Comparison of ENCODE assay signal across 8 mouse cellular contexts in the genomic region with DNA sequence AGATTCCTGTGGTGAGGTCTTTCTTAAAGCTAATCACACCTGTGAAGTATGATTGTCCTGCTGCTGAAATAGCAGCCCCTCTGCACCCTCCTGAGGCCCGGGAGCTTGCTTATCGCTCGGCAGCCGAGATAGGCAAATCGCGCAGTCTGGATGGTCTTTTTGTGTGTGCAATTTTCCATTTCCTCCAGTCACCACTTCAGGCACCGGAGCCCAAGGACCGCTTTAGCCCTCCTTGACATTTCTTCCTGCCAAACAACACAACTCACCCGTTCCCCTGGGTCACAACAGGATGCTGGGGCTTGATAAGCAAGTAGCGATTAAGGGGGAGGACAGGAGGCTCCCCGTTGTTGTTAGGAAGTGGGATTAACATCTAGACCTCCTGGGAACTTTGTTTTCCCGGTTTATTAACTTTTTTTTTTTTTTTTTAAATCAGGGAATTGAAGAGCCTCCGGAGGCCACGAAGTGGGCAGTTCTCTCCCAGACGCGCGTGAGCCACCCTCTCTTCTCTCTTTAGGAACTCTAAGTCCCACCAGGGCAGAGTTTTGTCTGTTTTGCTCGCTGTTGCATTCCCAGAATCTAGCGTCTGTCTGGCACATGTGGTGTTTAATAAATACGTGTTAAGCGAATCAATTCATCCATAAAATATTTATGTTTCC. TPM values are rescaled to one million over a fixed set of nuclear protein-coding genes. Genes with fewer than 3 reads are reported as not detected.
DNase-seq lines count a peak whose midpoint lies in the region; ATAC-seq and TF ChIP-seq lines count a peak whose summit lies in the region.

No protein-coding gene starts in this region.

- peak overlapping the region; percentile 40 for H3K27ac ChIP-seq in MEL (ENCODE audit: control insufficient read depth, low read depth, low read length)
- peak overlapping the region; percentile 55; the same call in 1 of the 2 replicates for H3K27ac ChIP-seq in embryonic facial prominence, embryonic 14.5 days (replicated peaks; ENCODE audit: low read depth, low read length)
- H3K27ac ChIP-seq in limb, embryonic 10.5 days = peak overlapping the region; percentile 61
- H3K27ac ChIP-seq in midbrain, embryonic 11.5 days (ENCODE audit: low read depth, low read length) = no peak overlapping the region

- 9% methylated on average over 21 of the region's 21 CpGs for WGBS in embryonic facial prominence, embryonic 14.5 days
- 4% methylated on average over 21 of the region's 21 CpGs for WGBS in limb, embryonic 10.5 days
- WGBS in midbrain, embryonic 11.5 days = 2% methylated on average over 21 of the region's 21 CpGs

- TF ChIP-seq CTCF in MEL (IDR thresholded peaks at IDR 0.05 in 2 of 3, conservative IDR thresholded peaks at IDR 0.05 in 1 of 3; ENCODE audit: control insufficient read depth in 1 of 3, insufficient read depth in 1 of 3, low read depth in 2 of 3, low read length in 3 of 3, poor library complexity in 1 of 3, severe bottlenecking in 1 of 3) = no peak

- no peaks in the 10 kb centered on the region for H3K9me3 ChIP-seq in MEL (replicated peaks; ENCODE audit: insufficient read depth, low read length)
- H3K9me3 ChIP-seq in embryonic facial prominence, embryonic 14.5 days (ENCODE audit: control insufficient read depth, low read length) = no peaks in the 10 kb centered on the region
- H3K9me3 ChIP-seq in limb, embryonic 10.5 days (replicated peaks) = no peaks in the 10 kb centered on the region
- no peaks in the 10 kb centered on the region for H3K9me3 ChIP-seq in midbrain, embryonic 11.5 days (ENCODE audit: control insufficient read depth, low read length)

- peak overlapping the region; percentile 50 to 56 for H3K4me3 ChIP-seq in MEL (ENCODE audit: control insufficient read depth in 1 of 2, insufficient read depth in 1 of 2, low read depth in 2 of 2, low read length in 2 of 2)
- H3K4me3 ChIP-seq in embryonic facial prominence, embryonic 14.5 days (ENCODE audit: low read depth, low read length) = peak overlapping the region; percentile 22
- peak overlapping the region; percentile 39 for H3K4me3 ChIP-seq in limb, embryonic 10.5 days
- peak overlapping the region; percentile 13 for H3K4me3 ChIP-seq in midbrain, embryonic 11.5 days (ENCODE audit: low read depth, low read length)

- peaks cover 2 to 22% of the 10 kb centered on the region in 2 experiments; a peak in 3 of 4 replicates for H3K4me1 ChIP-seq in MEL (ENCODE audit: control insufficient read depth in 1 of 2, insufficient read depth in 2 of 2, low read length in 2 of 2)
- H3K4me1 ChIP-seq in embryonic facial prominence, embryonic 14.5 days (ENCODE audit: control insufficient read depth, insufficient read depth, low read length) = peaks cover 10% of the 10 kb centered on the region
- H3K4me1 ChIP-seq in limb, embryonic 10.5 days = peaks cover 57% of the 10 kb centered on the region
- H3K4me1 ChIP-seq in midbrain, embryonic 11.5 days (ENCODE audit: control insufficient read depth, insufficient read depth, low read length) = peaks cover 35% of the 10 kb centered on the region

- ATAC-seq in embryonic facial prominence, embryonic 14.5 days (ENCODE audit: low read depth) = peak; percentile 70
- ATAC-seq in midbrain, embryonic 11.5 days (ENCODE audit: low FRiP score) = no peak

- peak overlapping the region; percentile 53 for H3K9ac ChIP-seq in MEL (ENCODE audit: control insufficient read depth, low read depth, low read length, poor library complexity, severe bottlenecking)
- peak overlapping the region; percentile 40; the same call in 1 of the 2 replicates for H3K9ac ChIP-seq in embryonic facial prominence, embryonic 14.5 days (ENCODE audit: low read depth, low read length)
- H3K9ac ChIP-seq in midbrain, embryonic 11.5 days (ENCODE audit: low read length) = peak overlapping the region; percentile 36; the same call in 1 of the 2 replicates

- H3K79me2 ChIP-seq in MEL (ENCODE audit: control insufficient read depth, insufficient read depth, low read length, poor library complexity) = no peaks in the 10 kb centered on the region

- TF ChIP-seq EP300 in MEL (IDR thresholded peaks at IDR 0.05; ENCODE audit: low read depth in 1 of 2, low read length in 2 of 2) = peak; percentile 37 to 49; a peak in 3 of 4 replicates

- H3K27me3 ChIP-seq in MEL (ENCODE audit: control insufficient read depth in 1 of 2, insufficient read depth in 2 of 2, low read length in 2 of 2) = no peaks in the 10 kb centered on the region
- H3K27me3 ChIP-seq in embryonic facial prominence, embryonic 14.5 days (replicated peaks; ENCODE audit: control insufficient read depth, insufficient read depth, low read length) = peaks cover 23% of the 10 kb centered on the region
- peaks cover 25% of the 10 kb centered on the region for H3K27me3 ChIP-seq in limb, embryonic 10.5 days (ENCODE audit: low read depth, poor library complexity, severe bottlenecking)
- no peaks in the 10 kb centered on the region; the same call in 1 of the 2 replicates for H3K27me3 ChIP-seq in midbrain, embryonic 11.5 days (ENCODE audit: control insufficient read depth, insufficient read depth, low read length)

- intact Hi-C loops in heart, postnatal 36 days (cut with DNase I) = no loop called here
- intact Hi-C loops in left cerebral cortex, postnatal 14 days (cut with DNase I) = loop anchor here (5.0 kb wide), 1 partner anchor 153 kb away; no protein-coding TSS in a partner anchor

- H3K4me2 ChIP-seq in embryonic facial prominence, embryonic 14.5 days (ENCODE audit: low read depth, low read length) = peak overlapping the region; percentile 50
- peak overlapping the region; percentile 39 for H3K4me2 ChIP-seq in midbrain, embryonic 11.5 days

- DNase-seq in MEL (ENCODE audit: low read depth, low spot score) = peak; percentile 68
- DNase-seq in embryonic facial prominence, embryonic 14.5 days (ENCODE audit: low spot score) = peak; percentile 72
- DNase-seq in heart, postnatal 36 days = peak; percentile 60 to 65
- DNase-seq in limb, embryonic 10.5 days (ENCODE audit: low spot score) = peak; percentile 47
- DNase-seq in midbrain, embryonic 11.5 days (ENCODE audit: low spot score, missing footprints) = peak; percentile 94
- DNase-seq in layer of hippocampus, postnatal 10 days (ENCODE audit: low spot score in 2 of 2) = no peak
- no peak for DNase-seq in left cerebral cortex, postnatal 14 days (ENCODE audit: low spot score in 2 of 2)
- no peak for DNase-seq in left cerebral cortex, adult 11 months (ENCODE audit: low spot score)

- TF ChIP-seq RAD21 in MEL (IDR thresholded peaks at IDR 0.05; ENCODE audit: low read depth, low read length) = no peak; the same call in 1 of the 2 replicates

- H3K36me3 ChIP-seq in MEL (ENCODE audit: control insufficient read depth in 1 of 2, insufficient read depth in 2 of 2, low read length in 2 of 2) = peaks cover 0 to 13% of the 10 kb centered on the region in 2 experiments; a peak in 2 of 4 replicates
- H3K36me3 ChIP-seq in embryonic facial prominence, embryonic 14.5 days (ENCODE audit: control insufficient read depth, insufficient read depth, low read length) = no peaks in the 10 kb centered on the region
- H3K36me3 ChIP-seq in limb, embryonic 10.5 days = no peaks in the 10 kb centered on the region
- no peaks in the 10 kb centered on the region for H3K36me3 ChIP-seq in midbrain, embryonic 11.5 days (ENCODE audit: control insufficient read depth, insufficient read depth, low read length)

- TF ChIP-seq POLR2A in MEL (IDR thresholded peaks at IDR 0.05; ENCODE audit: control insufficient read depth in 1 of 2, insufficient read depth in 1 of 2, low read depth in 1 of 2, low read length in 2 of 2, poor library complexity in 1 of 2) = no peak

TF ChIP-seq in MEL, 35 proteins besides CTCF, POLR2A, EP300 and RAD21 (continues in another document):
- TF ChIP-seq GATA1 (IDR thresholded peaks at IDR 0.05; ENCODE audit: low read depth, low read length) (peak; percentile 85), POLR2AphosphoS2 (IDR thresholded peaks at IDR 0.05; ENCODE audit: low read length) (no peak), ZC3H11A (IDR thresholded peaks at IDR 0.05; ENCODE audit: low read depth, low read length) (no peak), ZNF384 (IDR thresholded peaks at IDR 0.05; ENCODE audit: low read depth, low read length) (peak; percentile 53; the same call in 1 of the 2 replicates)

RNA-seq across cellular contexts. Expression of a gene that starts 8.3 kb away (rescaled TPM):
- total RNA-seq in MEL (2012; rRNA removed) = 0.12 TPM in 1 of 2 replicates, not detected in the other
- polyA plus RNA-seq in MEL (2012; ENCODE audit: insufficient read depth in 1 of 2, insufficient read length in 2 of 2, low read depth in 1 of 2, low replicate concordance in 2 of 2, missing spikeins in 1 of 2) = under 1 TPM in 1 of 2 experiments, not detected in 1; 0.04 TPM
- polyA plus RNA-seq in embryonic facial prominence, embryonic 14.5 days (2014; fragmentation: Nextera tagmentation; extraction: Ambion mirVana) = 13.4 and 13.6 TPM in 2 replicates
- total RNA-seq in heart, postnatal 36 days (2021) = 1 to 10 TPM; 7.3 to 8.4 TPM
- polyA plus RNA-seq in limb, embryonic 10.5 days (2016; fragmentation: Nextera tagmentation; extraction: Ambion mirVana) = 4.6 and 7.6 TPM in 2 replicates
- polyA plus RNA-seq in midbrain, embryonic 11.5 days (2014; fragmentation: Nextera tagmentation; extraction: Ambion mirVana) = 7.4 and 8.3 TPM in 2 replicates
- total RNA-seq in layer of hippocampus, postnatal 10 days (2021) = 1 to 10 TPM; 5.0 to 5.5 TPM
- total RNA-seq in left cerebral cortex, postnatal 14 days (2021) = 1 to 10 TPM; 3.0 to 4.8 TPM

RNA-seq across cellular contexts. Expression of a gene that starts 37.7 kb away (rescaled TPM):
- 1.5 and 1.9 TPM in 2 replicates for total RNA-seq in MEL (2012; rRNA removed)
- 1 to 10 TPM in 1 of 2 experiments, not detected in 1; 3.2 TPM for polyA plus RNA-seq in MEL (2012; ENCODE audit: insufficient read depth in 1 of 2, insufficient read length in 2 of 2, low read depth in 1 of 2, low replicate concordance in 2 of 2, missing spikeins in 1 of 2)
- 12.9 and 14.8 TPM in 2 replicates for polyA plus RNA-seq in embryonic facial prominence, embryonic 14.5 days (2014; fragmentation: Nextera tagmentation; extraction: Ambion mirVana)
- total RNA-seq in heart, postnatal 36 days (2021) = 10 to 100 TPM; 25.4 to 35.8 TPM
- 5.8 and 6.2 TPM in 2 replicates for polyA plus RNA-seq in limb, embryonic 10.5 days (2016; fragmentation: Nextera tagmentation; extraction: Ambion mirVana)
- 20.8 and 23.8 TPM in 2 replicates for polyA plus RNA-seq in midbrain, embryonic 11.5 days (2014; fragmentation: Nextera tagmentation; extraction: Ambion mirVana)
- total RNA-seq in layer of hippocampus, postnatal 10 days (2021) = 10 to 100 TPM; 45.4 to 48.3 TPM
- total RNA-seq in left cerebral cortex, postnatal 14 days (2021) = 10 to 100 TPM; 62.9 to 77.3 TPM

RNA-seq across cellular contexts. Expression of a gene that starts 56.4 kb away (rescaled TPM):
- total RNA-seq in MEL (2012; rRNA removed) = 0.03 and 0.04 TPM in 2 replicates
- polyA plus RNA-seq in MEL (2012; ENCODE audit: insufficient read depth in 1 of 2, insufficient read length in 2 of 2, low read depth in 1 of 2, low replicate concordance in 2 of 2, missing spikeins in 1 of 2) = under 1 TPM in 1 of 2 experiments, not detected in 1; 0.03 TPM
- 8.0 and 9.8 TPM in 2 replicates for polyA plus RNA-seq in embryonic facial prominence, embryonic 14.5 days (2014; fragmentation: Nextera tagmentation; extraction: Ambion mirVana)
- under 1 TPM; 0.73 to 0.89 TPM for total RNA-seq in heart, postnatal 36 days (2021)
- polyA plus RNA-seq in limb, embryonic 10.5 days (2016; fragmentation: Nextera tagmentation; extraction: Ambion mirVana) = 0.64 and 0.79 TPM in 2 replicates
- polyA plus RNA-seq in midbrain, embryonic 11.5 days (2014; fragmentation: Nextera tagmentation; extraction: Ambion mirVana) = 0.55 and 0.80 TPM in 2 replicates
- total RNA-seq in layer of hippocampus, postnatal 10 days (2021) = under 1 TPM; 0.27 to 0.53 TPM
- under 1 TPM; 0.70 to 0.72 TPM for total RNA-seq in left cerebral cortex, postnatal 14 days (2021)

Comparison
In these comparisons a context has a peak if more than half of its experiments do, and no peak if none do; other contexts are left out.
1. DNase-seq: peak in MEL (single experiment), embryonic facial prominence, embryonic 14.5 days (single experiment), heart, postnatal 36 days (2 of 2), limb, embryonic 10.5 days (single experiment) and midbrain, embryonic 11.5 days (single experiment); none in layer of hippocampus, postnatal 10 days (0 of 2), left cerebral cortex, postnatal 14 days (0 of 2) and left cerebral cortex, adult 11 months (single experiment).
2. Peak in every context shown above with its lines, with median percentiles within 50 percentile points of each other: H3K4me3 ChIP-seq and H3K9ac ChIP-seq.